Mouse (Mus musculus) heart, embryonic 13.5 days (tissue): ENCODE measurements around the gene Ntrk3. TPM values are rescaled to one million over a fixed set of nuclear protein-coding genes. Genes with fewer than 3 reads are reported as not detected.

ENCODE experiments used
- ATAC-seq: fragments of 200-750 bp; cut with Nextera tagmentation; 2 replicates; pipeline ENCODE4 v1.8.0; 2017; ENCODE audit warnings: moderate TSS enrichment; ENCODE audit not compliant: insufficient number of reproducible peaks, low FRiP score, low TSS enrichment; ENCODE audit errors: extremely low read depth
- H3K27ac ChIP-seq: fragments of 300-500 bp; sonication (generic); replicated peaks from 2 replicates; pipeline ENCODE4 v1.5.1; 2015; ENCODE audit warnings: moderate library complexity, mild to moderate bottlenecking, inconsistent platforms
- H3K27me3 ChIP-seq: fragments of 300-500 bp; sonication (generic); replicated peaks from 2 replicates; pipeline ENCODE4 v1.6.1; 2015; ENCODE audit warnings: mild to moderate bottlenecking, inconsistent platforms
- H3K36me3 ChIP-seq: fragments of 300-500 bp; sonication (generic); 2 replicates; pipeline ENCODE4 v1.6.1; 2015; ENCODE audit warnings: mild to moderate bottlenecking, inconsistent platforms
- H3K4me1 ChIP-seq: fragments of 300-500 bp; sonication (generic); 2 replicates; pipeline ENCODE4 v1.6.1; 2015; ENCODE audit warnings: inconsistent platforms
- H3K4me2 ChIP-seq: fragments of 300-500 bp; sonication (generic); 2 replicates; pipeline ENCODE4 v1.6.1; 2015; ENCODE audit warnings: inconsistent platforms, mild to moderate bottlenecking, moderate library complexity
- H3K4me3 ChIP-seq: fragments of 300-500 bp; sonication (generic); 2 replicates; pipeline ENCODE4 v1.5.1; 2015; ENCODE audit warnings: moderate library complexity, mild to moderate bottlenecking, inconsistent platforms
- H3K9ac ChIP-seq: fragments of 300-500 bp; sonication (generic); 2 replicates; pipeline ENCODE4 v1.6.1; 2015; ENCODE audit warnings: inconsistent platforms, mild to moderate bottlenecking, moderate library complexity
- H3K9me3 ChIP-seq: fragments of 300-500 bp; sonication (generic); 2 replicates; pipeline ENCODE4 v1.6.1; 2016; ENCODE audit warnings: inconsistent platforms
- WGBS: fragments of 180-500 bp; shearing (Covaris S2); methylation state at CpG from one replicate; pipeline ENCODE4 v1.1.7; 2015; ENCODE audit warnings: mixed read lengths; 5-methylcytosine and 5-hydroxymethylcytosine counted together
- polyA plus RNA-seq: library from polyadenylated mRNA; unstranded; fragments of >200 nt; fragmentation: Nextera tagmentation; extraction: Ambion mirVana; gene quantifications from 2 replicates; pipeline ENCODE4 v1.2.1, GENCODE M21; 2015

Ntrk3 gene
- polyA plus RNA-seq, 1 experiment from 2014 or later, result 1.1 TPM

DNA sequence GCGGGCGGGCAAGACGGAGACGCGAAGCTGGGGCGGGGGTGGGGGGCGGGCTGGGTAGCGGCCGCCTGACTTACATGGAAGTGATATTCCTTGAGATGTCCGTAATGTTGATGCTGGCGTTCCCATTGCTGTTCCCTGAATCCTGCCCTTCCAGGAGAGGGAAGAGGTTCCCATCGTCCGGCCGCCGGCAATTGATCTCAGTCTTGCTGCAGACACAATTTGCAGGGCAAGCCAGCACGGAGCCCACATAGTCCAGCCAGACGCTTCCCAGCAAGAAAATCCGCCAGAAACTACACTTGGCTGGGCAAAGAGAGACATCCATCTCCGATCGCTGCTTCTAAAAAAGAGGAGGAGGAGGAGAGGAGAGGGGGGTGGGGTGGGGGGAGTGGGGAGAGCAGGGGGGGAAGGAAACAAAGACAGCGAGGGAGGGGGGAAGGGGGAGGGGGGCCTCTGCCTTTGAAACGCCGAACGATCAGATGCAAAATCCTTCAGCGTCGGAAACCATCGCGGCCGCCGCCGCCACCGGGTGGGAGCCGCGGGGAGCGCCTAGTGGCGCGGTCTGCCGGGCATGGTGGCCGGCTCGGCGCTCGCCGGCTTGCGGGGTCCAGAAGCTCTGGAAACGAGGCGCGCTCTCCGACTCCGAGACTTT, 160.2 kb downstream of the Ntrk3 start:
- H3K9me3 ChIP-seq, result no peaks in the 10 kb centered on the region
- peak overlapping the region; percentile 95 for H3K4me2 ChIP-seq
- peak overlapping the region; percentile 62 for H3K4me3 ChIP-seq
- no peak overlapping the region for H3K27ac ChIP-seq
- H3K36me3 ChIP-seq, result no peaks in the 10 kb centered on the region
- H3K27me3 ChIP-seq, result peaks cover 94% of the 10 kb centered on the region
- ATAC-seq, result no peak
- peak overlapping the region; percentile 73 for H3K9ac ChIP-seq
- WGBS, result under 1% methylated on average over 49 of the region's 49 CpGs
- peaks cover 18% of the 10 kb centered on the region for H3K4me1 ChIP-seq

DNA sequence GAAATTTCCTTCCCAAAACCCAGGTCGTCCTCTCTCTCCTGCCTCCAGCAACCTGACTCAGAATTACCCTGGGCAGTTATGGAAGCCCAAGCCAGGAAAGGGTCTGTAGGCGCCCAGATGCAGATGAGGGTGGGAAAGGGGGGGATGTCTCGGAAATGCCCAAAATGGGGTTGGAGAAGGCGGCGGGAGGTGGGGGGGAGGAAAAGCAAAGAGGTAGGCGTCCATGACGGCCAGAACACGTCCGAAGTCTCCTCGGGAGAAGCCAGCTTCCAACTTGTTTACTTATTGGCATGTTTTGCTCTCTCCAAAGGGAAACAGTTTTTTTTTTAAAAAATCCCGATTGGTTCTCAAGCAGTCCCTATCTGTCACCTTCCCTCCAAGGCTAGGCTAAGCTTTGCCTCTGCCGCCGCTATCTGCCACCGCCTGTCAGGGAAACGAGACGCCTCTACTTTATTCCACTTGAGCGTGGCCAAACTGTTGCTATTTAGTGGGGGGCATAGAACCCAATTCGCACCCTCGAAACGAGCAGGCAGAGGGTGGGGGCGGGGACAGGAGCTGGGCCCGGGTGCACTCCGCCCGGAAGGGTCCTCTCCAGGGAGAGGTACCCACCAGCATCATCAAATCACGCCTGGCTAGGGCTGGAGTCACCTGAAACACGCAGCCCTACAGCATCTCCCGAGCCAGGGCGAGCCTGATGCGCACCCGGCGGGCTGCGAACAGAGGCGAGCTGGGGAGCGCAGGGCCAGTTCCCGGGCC, 160.9 kb downstream of the Ntrk3 start:
- Histone ChIP-seq H3K4me2 (peak overlapping the region; percentile 95), H3K27me3 (peaks cover 92% of the 10 kb centered on the region), H3K4me3 (peak overlapping the region; percentile 62), H3K27ac (no peak overlapping the region), H3K4me1 (peaks cover 18% of the 10 kb centered on the region), H3K36me3 (no peaks in the 10 kb centered on the region), H3K9ac (peak overlapping the region; percentile 73), H3K9me3 (no peaks in the 10 kb centered on the region)
- no peak for ATAC-seq
- 2% methylated on average over 32 of the region's 35 CpGs for WGBS

DNA sequence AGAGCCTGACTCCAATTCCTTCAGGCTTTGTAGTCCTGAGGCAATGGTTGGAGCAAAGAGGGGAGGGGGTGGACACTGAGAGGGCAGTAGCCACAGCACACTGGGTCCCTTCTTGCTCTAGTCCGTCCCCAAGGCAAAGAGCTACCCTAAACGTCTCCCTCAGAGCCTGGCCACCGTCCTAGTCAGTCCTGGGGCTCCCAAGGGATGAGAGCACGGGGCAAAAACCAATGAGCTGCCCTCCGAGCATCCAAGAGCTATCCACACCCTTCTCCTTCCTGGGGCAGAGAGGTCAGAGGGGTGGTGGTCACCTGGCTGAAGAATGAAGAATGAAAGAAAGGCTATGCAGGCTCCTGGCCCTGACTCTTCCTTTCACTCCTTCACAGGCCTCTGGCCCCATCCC, 161.6 kb downstream of the Ntrk3 start:
- Histone ChIP-seq H3K4me3 (peak overlapping the region; percentile 62), H3K4me2 (peak overlapping the region; percentile 95)

DNA sequence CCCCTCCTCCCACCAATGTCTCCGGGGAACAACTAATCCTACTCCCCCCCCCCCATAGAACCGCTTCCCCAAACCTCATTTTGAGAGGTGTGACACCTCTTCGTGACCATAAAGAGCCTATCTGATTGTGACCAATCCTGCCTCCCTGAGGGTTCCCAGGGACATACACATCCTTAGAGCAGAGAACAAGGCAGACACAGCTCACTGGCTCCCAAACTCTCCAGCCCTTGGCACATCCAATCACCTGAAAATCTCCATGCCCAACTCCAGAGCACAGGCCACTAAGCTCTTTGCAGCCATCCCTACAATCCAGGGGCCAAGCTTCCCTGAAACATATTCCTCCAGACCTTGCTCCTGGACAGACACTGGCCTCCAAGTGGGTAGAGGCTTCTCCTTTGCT, 162.3 kb downstream of the Ntrk3 start:
- Histone ChIP-seq H3K9me3 (no peaks in the 10 kb centered on the region), H3K4me3 (no peak overlapping the region), H3K9ac (no peak overlapping the region), H3K4me1 (peaks cover 18% of the 10 kb centered on the region), H3K27me3 (peaks cover 79% of the 10 kb centered on the region), H3K4me2 (peak overlapping the region; percentile 95; the same call in 1 of the 2 replicates), H3K36me3 (no peaks in the 10 kb centered on the region), H3K27ac (no peak overlapping the region)
- ATAC-seq, result no peak
- WGBS, result 5% methylated on average over 3 of the region's 3 CpGs

More for the DNA sequence above, 161.6 kb downstream of the Ntrk3 start:
- H3K4me1 ChIP-seq, result peaks cover 18% of the 10 kb centered on the region
- H3K36me3 ChIP-seq, result no peaks in the 10 kb centered on the region
- no peak for ATAC-seq
- WGBS, result 16% methylated on average over 5 of the region's 5 CpGs
- no peaks in the 10 kb centered on the region for H3K9me3 ChIP-seq
- H3K27me3 ChIP-seq, result peaks cover 85% of the 10 kb centered on the region
- H3K9ac ChIP-seq, result no peak overlapping the region
- no peak overlapping the region for H3K27ac ChIP-seq

DNA sequence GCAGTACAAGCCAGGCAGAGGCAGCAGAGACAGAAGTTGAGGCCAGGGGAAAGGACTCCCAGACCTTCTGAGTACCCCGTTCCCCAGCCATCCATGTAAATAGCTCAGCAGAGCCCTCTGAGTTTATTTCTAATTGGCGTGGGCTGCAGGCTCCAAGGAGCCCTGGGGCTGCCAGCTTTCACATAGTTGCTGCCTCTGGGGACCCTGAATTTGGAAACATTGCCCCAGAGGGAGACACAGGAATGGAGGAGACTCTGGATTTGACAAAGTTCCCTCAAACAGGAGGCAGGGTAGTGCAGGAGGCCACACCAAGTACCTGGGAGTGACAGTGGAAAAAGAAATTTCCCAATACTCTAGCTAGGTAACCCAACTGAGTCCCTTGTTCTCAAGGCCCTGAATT, 166.6 kb downstream of the Ntrk3 start:
- Histone ChIP-seq H3K27me3 (peaks cover 59% of the 10 kb centered on the region), H3K4me3 (no peak overlapping the region), H3K4me1 (peaks cover 3% of the 10 kb centered on the region; the same call in 1 of the 2 replicates), H3K27ac (no peak overlapping the region), H3K9ac (no peak overlapping the region), H3K9me3 (no peaks in the 10 kb centered on the region), H3K36me3 (no peaks in the 10 kb centered on the region), H3K4me2 (no peak overlapping the region)
- ATAC-seq, result no peak
- 67% methylated on average over 2 of the region's 2 CpGs for WGBS

DNA sequence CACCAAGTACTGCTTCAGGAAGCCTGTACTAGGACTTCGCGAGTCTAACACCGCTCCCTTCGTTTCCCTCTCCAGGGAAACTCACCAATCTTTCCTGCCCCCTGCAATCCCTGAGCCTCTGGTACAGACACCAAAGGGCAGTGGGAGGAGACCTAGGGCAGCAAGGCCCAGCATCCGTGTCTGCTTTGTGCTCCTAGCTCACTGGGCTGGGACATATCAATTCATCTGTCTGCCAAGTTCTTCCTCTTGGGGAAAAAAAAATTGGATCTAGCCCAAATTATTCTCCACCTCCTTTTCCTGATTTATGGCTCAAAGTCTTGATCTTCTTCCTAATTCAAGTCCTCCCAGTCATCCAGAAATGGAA, 168.6 kb downstream of the Ntrk3 start:
- 1% methylated on average over 5 of the region's 5 CpGs for whole genome bisulfite sequencing
- no peak for ATAC-seq
- Histone ChIP-seq H3K36me3 (no peaks in the 10 kb centered on the region), H3K4me1 (peaks cover 3% of the 10 kb centered on the region; the same call in 1 of the 2 replicates), H3K27me3 (peaks cover 39% of the 10 kb centered on the region), H3K27ac (no peak overlapping the region), H3K9me3 (no peaks in the 10 kb centered on the region), H3K4me3 (peak overlapping the region; percentile 15), H3K4me2 (peak overlapping the region; percentile 55), H3K9ac (no peak overlapping the region)

DNA sequence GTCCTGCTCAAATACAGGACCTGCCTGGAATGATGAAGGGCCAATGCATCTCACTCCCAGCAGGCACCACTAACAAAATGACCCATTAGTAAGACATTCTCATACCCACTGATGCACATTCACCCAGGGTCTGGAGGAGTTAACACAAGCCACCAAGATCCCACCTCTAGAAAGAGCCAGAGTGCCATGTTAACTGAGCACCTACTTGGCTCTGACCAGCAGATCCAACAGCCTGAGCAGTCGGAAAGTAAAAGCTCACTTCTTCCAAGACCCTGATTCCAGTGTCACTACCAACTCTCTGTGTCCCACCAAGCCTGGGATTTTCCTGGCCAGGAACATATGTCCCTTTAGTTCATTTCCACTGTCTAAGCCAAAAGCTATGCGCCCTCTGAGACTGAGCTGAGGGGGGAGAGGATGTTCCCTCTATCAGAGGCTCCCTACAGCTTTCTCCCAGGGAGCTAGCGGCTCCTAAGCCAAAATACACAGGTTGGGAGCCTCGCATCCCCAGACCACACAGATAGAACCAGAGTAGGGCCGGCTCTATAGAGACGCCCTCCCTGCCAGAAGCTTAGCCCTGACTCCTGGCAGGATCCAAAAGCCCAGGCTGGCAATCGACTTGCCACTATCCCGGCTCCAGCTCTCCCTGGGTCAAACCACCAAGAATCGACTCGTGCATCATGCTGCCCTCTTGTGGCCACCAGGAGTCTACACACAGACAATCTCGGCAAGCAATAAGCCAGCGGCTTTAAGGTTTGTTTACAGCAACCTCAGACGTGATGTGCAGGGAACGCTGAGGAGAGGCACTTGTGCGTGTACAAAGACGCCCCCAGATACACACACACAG, 169.2 kb downstream of the Ntrk3 start:
- whole genome bisulfite sequencing, result 12% methylated on average over 16 of the region's 16 CpGs
- H3K27me3 ChIP-seq, result peaks cover 33% of the 10 kb centered on the region
- peaks cover 3% of the 10 kb centered on the region; the same call in 1 of the 2 replicates for H3K4me1 ChIP-seq
- H3K4me3 ChIP-seq, result peak overlapping the region; percentile 15
- ATAC-seq, result no peak
- no peak overlapping the region for H3K27ac ChIP-seq
- H3K9ac ChIP-seq, result no peak overlapping the region
- no peaks in the 10 kb centered on the region for H3K36me3 ChIP-seq
- no peaks in the 10 kb centered on the region for H3K9me3 ChIP-seq
- peak overlapping the region; percentile 55 for H3K4me2 ChIP-seq

DNA sequence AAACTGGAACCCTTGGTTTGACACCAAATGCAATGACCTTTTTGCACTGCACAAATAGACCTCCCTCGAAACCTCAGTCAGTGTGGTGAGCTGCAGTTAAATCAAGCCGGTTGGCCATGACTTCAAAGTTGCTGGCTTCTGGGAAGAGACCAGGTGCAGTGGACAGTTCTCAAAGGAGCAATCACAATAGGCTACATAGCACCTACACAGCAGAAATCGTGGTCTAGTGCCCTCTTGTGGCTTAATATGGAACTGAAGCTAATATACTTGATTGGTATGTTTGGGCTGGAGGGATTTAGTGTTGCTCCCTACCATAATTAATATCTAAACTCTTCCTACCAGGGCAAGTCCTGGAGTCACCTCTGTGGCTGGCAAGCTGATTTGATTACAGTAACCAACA, 171.2 kb downstream of the Ntrk3 start:
- no peak overlapping the region for H3K4me3 ChIP-seq
- no peak overlapping the region for H3K4me2 ChIP-seq
- no peaks in the 10 kb centered on the region for H3K9me3 ChIP-seq
- H3K27ac ChIP-seq, result no peak overlapping the region
- H3K27me3 ChIP-seq, result peaks cover 22% of the 10 kb centered on the region
- H3K9ac ChIP-seq, result no peak overlapping the region
- peaks cover 3% of the 10 kb centered on the region; the same call in 1 of the 2 replicates for H3K4me1 ChIP-seq
- no peak for ATAC-seq
- H3K36me3 ChIP-seq, result no peaks in the 10 kb centered on the region
- WGBS, result 41% methylated on average over 3 of the region's 3 CpGs

DNA sequence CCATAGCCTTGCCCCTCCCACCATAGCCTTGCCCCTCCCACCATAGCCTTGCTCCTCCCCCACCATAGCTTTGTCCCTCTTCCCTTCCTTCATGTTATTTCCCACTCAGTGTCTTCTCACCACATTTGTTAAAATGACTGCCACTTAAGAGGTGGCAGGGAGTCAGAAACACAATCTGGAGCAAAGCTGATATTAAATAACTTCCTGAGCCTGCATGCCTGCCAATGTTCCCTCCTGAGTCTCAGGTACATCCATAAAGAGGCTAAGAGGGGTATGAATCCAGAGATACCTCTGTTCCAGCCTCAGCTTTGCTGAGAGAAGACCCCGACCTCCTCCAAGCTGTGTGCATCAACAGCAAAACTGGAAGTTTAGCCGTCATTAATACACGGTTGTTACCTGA, 172.4 kb downstream of the Ntrk3 start:
- Histone ChIP-seq H3K4me3 (no peak overlapping the region), H3K9ac (no peak overlapping the region), H3K27ac (no peak overlapping the region), H3K9me3 (no peaks in the 10 kb centered on the region), H3K36me3 (no peaks in the 10 kb centered on the region), H3K4me1 (peaks cover 3% of the 10 kb centered on the region; the same call in 1 of the 2 replicates), H3K4me2 (no peak overlapping the region), H3K27me3 (peaks cover 22% of the 10 kb centered on the region)
- 86% methylated on average over 3 of the region's 3 CpGs for WGBS
- ATAC-seq, result no peak

DNA sequence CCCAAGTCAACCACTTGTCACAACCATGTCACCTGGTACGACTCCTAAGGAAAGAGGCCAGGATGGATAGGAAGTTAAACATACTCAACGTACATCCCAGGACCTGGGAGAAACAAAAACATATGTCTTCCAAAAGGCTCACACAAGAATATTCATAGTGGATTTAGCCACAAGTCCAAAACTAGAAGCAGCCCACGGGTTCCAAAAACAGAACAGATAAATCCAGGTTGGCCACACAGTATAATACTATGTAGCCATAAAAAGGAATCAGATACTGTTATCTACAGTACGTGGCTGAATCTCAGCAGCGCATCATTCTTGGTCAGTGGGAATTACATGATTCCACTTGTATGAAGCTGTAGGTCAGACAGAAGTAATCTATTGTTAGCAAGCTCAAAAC, 179.3 kb downstream of the Ntrk3 start:
- no peaks in the 10 kb centered on the region for H3K27me3 ChIP-seq
- H3K4me2 ChIP-seq, result no peak overlapping the region
- 76% methylated on average over 5 of the region's 5 CpGs for WGBS
- H3K9ac ChIP-seq, result no peak overlapping the region
- no peak for ATAC-seq
- H3K27ac ChIP-seq, result no peak overlapping the region
- no peak overlapping the region for H3K4me3 ChIP-seq
- no peaks in the 10 kb centered on the region for H3K36me3 ChIP-seq
- H3K9me3 ChIP-seq, result no peaks in the 10 kb centered on the region
- no peaks in the 10 kb centered on the region for H3K4me1 ChIP-seq

DNA sequence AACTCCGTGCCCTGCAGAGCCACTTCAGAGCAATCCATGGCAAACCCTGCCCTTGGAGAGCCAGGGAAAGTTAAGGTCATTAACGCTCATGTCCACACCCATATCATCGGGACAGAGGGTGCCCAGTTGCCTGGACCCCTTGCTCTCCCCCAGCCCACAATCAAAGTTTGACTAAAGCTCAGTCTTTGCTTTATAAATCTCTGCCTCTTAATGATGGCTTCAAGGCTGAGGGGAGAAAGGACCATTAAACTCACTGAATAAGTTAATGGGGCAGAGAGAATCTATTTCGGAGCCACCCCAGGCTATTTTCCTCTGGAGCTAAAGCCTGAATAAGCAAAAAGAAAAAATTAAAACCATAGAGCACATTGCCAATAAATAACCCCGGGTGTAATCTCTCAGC, 182.3 kb downstream of the Ntrk3 start:
- no peak for ATAC-seq
- 75% methylated on average over 5 of the region's 5 CpGs for WGBS
- no peaks in the 10 kb centered on the region for H3K4me1 ChIP-seq

More for the DNA sequence above, 182.3 kb downstream of the Ntrk3 start:
- Histone ChIP-seq H3K4me2 (no peak overlapping the region), H3K27me3 (no peaks in the 10 kb centered on the region), H3K9ac (no peak overlapping the region), H3K27ac (no peak overlapping the region), H3K36me3 (no peaks in the 10 kb centered on the region), H3K4me3 (no peak overlapping the region), H3K9me3 (no peaks in the 10 kb centered on the region)
